Mouse (Mus musculus) kidney, postnatal 14 days (tissue): ENCODE measurements around the gene Zfp217.

Experiments used
- DNase-seq: peaks from one replicate; pipeline ENCODE4 v3.0.0; 2022; ENCODE audit warnings: mixed read lengths

Zfp217 gene

GRCm38 (mm10) chr2:170158251-170158650 is 10.3 kb upstream of the Zfp217 start:
- no peak for DNase-seq

GRCm38 (mm10) chr2:170157280-170158200 is 9.6 kb upstream of the Zfp217 start:
- no peak for DNase-seq

GRCm38 (mm10) chr2:170155089-170155740 is 7.3 kb upstream of the Zfp217 start:
- DNase-seq = peak; percentile 76

GRCm38 (mm10) chr2:170154738-170155088 is 6.8 kb upstream of the Zfp217 start:
- no peak for DNase-seq

GRCm38 (mm10) chr2:170154301-170154721 is 6.4 kb upstream of the Zfp217 start:
- DNase-seq = no peak

- peak; percentile 56 for DNase-seq
These were observed 5.7 kb upstream of the Zfp217 start for GRCm38 (mm10) chr2:170153421-170154271.

- no peak for DNase-seq
These were observed 5.0 kb upstream of the Zfp217 start for GRCm38 (mm10) chr2:170152856-170153255.

- no peak for DNase-seq
These were observed 4.3 kb upstream of the Zfp217 start for GRCm38 (mm10) chr2:170152036-170152686.

- no peak for DNase-seq
These were observed 3.6 kb upstream of the Zfp217 start for GRCm38 (mm10) chr2:170151470-170151869.

- DNase-seq = no peak
These were observed 925 bp upstream of the Zfp217 start for GRCm38 (mm10) chr2:170148828-170149227.

GRCm38 (mm10) chr2:170147170-170147569 is 733 bp downstream of the Zfp217 start:
- no peak for DNase-seq

GRCm38 (mm10) chr2:170144343-170144742 is 3.6 kb downstream of the Zfp217 start:
- no peak for DNase-seq

GRCm38 (mm10) chr2:170143861-170144260 is 4.0 kb downstream of the Zfp217 start:
- DNase-seq = no peak

GRCm38 (mm10) chr2:170142542-170142941 is 5.4 kb downstream of the Zfp217 start:
- DNase-seq = no peak

- no peak for DNase-seq
These were observed 6.4 kb downstream of the Zfp217 start for GRCm38 (mm10) chr2:170141481-170141880.

GRCm38 (mm10) chr2:170139411-170140046 is 8.4 kb downstream of the Zfp217 start:
- DNase-seq = no peak

GRCm38 (mm10) chr2:170136928-170137327 is 11.0 kb downstream of the Zfp217 start:
- no peak for DNase-seq

- DNase-seq = no peak
These were observed 12.1 kb downstream of the Zfp217 start for GRCm38 (mm10) chr2:170135820-170136219.

GRCm38 (mm10) chr2:170134026-170134690 is 13.7 kb downstream of the Zfp217 start:
- no peak for DNase-seq

- peak; percentile 88 for DNase-seq
These were observed 14.7 kb downstream of the Zfp217 start for GRCm38 (mm10) chr2:170133093-170133731.

GRCm38 (mm10) chr2:170132716-170133092 is 15.2 kb downstream of the Zfp217 start:
- DNase-seq = no peak
